Mouse (Mus musculus) layer of hippocampus, adult 18-20 months (tissue): Measurements from ENCODE around the gene Zfp385b. TPM values are rescaled to one million over a fixed set of nuclear protein-coding genes. Genes with fewer than 3 reads are reported as not detected.
"Not testable (repeated sequence)": the region's sequence is repeated elsewhere in the genome, so short reads cannot be mapped to it uniquely, and the experiment has no call there.

ENCODE experiments used
- DNase-seq, 2 experiments: peaks; one replicate each; pipeline ENCODE4 v3.0.0; 2022; ENCODE audit warnings: low spot score in 2 of 2
- total RNA-seq, 2 experiments: library from RNA; stranded (reverse); gene quantifications; 2 replicates each; pipeline ENCODE4 v1.2.3; 2021

The Zfp385b gene
- total RNA-seq, 2 experiments from 2014 or later = 47.4 to 47.5 TPM

- no peak for DNase-seq
Observed at GRCm38 (mm10) chr2:77476444-77476843, 343.0 kb downstream of the Zfp385b start.

- DNase-seq = no peak
Observed at GRCm38 (mm10) chr2:77472254-77472837, 347.1 kb downstream of the Zfp385b start.

- no peak for DNase-seq
Observed at GRCm38 (mm10) chr2:77470716-77471115, 348.7 kb downstream of the Zfp385b start.

DNA sequence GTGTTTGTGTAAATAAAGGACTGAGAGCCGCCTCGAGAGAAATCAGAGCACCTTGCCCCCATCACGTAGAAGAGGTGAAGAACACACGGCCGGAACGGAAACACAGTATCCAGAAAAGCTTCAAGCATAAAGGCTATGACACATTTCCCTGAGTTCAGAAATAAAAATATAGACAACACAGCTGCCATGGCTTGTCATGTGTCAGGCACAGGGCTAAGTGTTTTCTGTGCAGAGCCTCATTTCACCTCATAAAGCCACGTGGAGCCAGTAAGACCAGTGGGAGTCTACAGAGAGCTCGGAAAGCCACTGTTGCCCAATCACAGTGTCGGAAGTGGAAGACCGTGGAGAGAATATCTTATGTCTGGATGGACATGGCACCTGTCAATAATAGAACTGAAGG is 358.0 kb downstream of the Zfp385b start:
- DNase-seq = no peak

DNA sequence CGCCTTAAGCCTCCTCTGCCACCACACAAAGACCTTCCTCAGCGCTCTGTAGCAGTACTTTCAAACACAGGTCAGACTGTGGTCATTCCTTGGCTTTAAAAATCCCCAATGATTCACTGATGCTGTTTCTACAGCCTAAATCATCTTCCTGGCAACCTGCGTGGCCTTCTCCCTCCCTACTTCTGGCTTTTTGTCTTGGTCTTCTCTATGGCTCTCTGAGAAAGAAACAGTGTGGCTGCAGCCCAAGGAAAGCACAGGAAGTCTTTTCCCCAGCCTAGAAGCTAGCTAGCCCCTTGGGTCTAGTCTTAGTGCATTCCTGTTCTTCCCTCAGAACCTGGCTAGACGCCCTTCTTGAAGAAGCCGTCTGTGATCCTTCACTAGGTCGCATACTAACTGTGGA is 359.4 kb downstream of the Zfp385b start:
- no peak for DNase-seq

DNA sequence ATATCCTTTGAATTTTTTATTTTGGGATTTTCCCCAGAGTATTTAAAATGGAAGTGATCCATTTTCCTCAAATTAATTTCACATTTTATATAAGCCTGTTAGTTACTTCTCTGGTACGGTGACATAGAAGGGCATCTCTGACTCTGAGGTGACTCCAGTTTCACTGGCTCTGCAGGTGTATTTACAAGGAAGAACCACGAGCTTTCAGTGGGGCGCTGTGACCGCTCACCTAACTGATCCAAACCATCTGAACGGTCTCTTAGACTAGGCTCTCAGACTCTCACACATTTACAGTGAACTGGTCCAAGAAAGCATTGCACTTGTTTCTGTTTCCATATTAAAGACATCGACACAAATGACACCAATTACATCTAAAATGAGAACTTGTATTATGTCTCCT is 361.0 kb downstream of the Zfp385b start:
- no peak for DNase-seq

- no peak for DNase-seq
Observed at GRCm38 (mm10) chr2:77457120-77457519, 362.3 kb downstream of the Zfp385b start.

DNA sequence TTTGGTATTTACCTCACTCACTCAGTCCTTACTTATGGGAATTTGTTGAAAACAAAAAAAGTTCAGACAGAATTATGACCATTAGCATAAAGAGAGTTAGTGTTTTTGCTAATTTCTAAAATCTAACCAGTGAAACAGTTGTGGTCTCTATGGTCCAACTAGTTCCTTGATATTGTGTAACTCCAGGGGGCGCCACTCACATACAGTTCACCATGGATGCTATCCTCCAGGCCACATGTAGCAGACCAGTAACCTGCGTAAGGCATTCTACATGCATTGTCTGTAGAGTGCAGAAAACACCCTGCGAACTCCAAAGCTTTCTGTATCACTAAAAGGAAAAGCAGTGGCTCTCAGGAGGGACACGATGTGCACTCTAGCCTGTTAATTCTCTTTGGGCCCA is 362.8 kb downstream of the Zfp385b start:
- peak in 1 of 2 experiments; percentile 49 for DNase-seq

DNA sequence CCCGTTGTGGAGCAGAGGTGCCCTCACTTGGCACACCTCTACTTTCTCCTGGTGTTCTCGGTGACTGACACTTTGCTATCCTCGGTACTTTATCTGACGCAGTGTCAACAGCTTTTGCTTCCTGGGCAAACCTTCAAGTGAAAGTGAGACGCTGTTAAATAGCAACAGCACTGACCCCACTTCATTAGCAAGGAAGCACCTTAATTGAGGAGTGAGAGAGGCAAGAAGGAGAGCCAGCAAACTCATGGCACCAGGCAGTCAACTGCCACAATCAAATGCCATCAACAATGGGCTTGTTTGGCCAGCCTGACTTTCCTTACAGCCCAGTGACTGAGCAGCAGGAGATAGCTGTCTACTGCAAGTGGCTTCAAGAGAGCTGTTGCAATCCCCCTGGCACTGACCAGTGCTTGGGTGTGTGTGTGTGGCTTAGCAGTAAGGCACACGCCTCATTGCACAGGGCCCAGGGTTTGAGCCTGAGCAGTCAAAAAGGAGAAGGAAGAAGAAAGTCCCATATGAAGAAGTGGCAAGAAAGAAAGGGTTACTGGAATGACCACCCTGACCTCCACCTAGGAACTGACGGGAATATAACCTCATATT is 365.0 kb downstream of the Zfp385b start:
- no peak for DNase-seq

- DNase-seq = no peak
Observed at GRCm38 (mm10) chr2:77453786-77454185, 365.7 kb downstream of the Zfp385b start.

DNA sequence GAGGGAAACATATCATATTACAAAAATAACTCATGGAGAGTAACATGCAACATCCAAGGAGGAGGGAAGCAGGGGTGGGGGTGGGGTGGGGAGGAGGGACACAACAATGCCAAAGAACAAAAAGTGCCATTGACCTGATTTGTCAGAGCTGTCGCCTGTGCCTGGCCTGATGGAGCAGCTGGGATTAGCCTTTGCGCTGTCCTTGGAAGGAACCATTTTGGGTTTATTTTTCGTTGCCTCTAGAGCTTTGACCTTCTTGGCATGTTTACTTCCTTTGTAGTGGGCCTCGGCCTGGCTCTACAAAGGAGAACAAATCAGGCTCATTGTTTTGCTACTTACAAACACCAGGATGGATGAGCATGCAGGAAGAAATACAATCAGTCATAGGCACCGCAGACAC is 369.4 kb downstream of the Zfp385b start:
- DNase-seq = not testable (repeated sequence)

DNA sequence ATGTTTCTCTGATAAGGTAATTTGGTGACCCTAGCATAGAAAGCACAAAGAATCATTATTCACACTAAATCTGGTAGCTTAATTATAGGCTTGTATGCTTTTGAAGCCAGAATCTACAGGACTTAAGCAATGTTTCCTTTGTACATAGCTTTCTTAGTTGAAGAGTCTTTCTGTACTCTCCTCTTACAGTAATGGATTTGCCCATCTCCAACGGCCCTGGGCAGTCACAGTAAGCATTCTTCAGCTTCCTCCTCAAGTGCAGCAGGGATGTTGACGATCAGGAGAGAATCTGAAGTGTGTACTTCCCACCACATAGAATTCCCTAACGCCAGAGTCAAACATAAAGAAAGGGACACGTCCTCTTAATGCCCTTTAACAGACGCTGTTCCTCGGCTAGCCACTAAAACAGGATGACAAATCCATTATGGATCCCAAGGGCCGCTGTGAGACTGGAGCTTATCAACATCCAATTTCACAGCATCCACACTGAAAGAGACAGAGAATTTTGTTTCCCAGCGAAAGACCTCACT is 370.4 kb downstream of the Zfp385b start:
- no peak for DNase-seq

DNA sequence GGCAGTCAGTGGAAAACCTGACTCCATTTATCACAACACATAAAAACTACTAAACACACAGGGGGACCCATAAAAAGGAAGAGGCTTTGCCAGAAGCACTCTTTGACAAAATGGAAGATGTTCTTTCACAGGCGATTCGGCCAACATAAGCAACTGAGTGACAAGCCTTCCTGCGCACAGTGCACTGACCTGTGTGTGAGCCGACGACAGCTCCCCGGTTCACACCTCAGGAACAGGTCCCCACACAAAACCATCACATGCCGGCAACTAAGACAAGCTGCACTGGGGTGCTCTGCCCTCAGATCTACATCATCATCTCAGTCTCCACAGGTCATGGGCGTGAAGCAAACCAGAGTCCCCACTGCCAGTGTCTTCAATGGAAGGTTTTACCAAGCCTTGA is 375.2 kb downstream of the Zfp385b start:
- DNase-seq = no peak

- no peak for DNase-seq
Observed at GRCm38 (mm10) chr2:77440591-77440990, 378.8 kb downstream of the Zfp385b start.

GRCm38 (mm10) chr2:77436241-77436759 is 383.1 kb downstream of the Zfp385b start:
- DNase-seq = no peak

- no peak for DNase-seq
Observed at GRCm38 (mm10) chr2:77419476-77419875, 400.0 kb downstream of the Zfp385b start.

GRCm38 (mm10) chr2:77418078-77418477 is 401.4 kb downstream of the Zfp385b start:
- DNase-seq = no peak

- DNase-seq = no peak
Observed at GRCm38 (mm10) chr2:77412171-77412570, 407.3 kb downstream of the Zfp385b start.

DNA sequence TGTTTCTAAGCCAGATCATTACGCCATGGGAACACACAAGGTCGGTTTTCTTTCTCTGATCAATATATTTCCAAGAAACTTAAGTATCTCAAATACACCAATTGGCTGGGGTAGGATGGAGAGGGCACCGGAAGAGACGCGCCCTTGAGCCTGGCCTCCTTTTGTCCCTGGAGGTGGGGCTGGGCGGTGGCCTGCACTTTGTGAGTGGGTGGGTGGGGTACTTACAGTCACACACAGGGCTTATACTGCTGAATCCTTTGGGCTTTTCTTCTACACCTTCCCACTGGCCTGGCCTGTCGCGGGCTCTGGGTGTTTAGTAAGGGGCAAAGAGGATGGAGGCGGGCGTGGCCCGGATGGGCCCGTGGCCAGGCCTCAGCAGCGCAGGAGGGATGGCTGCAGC is 407.8 kb downstream of the Zfp385b start:
- DNase-seq = no peak

GRCm38 (mm10) chr2:77409521-77410135 is 409.8 kb downstream of the Zfp385b start:
- no peak for DNase-seq

DNA sequence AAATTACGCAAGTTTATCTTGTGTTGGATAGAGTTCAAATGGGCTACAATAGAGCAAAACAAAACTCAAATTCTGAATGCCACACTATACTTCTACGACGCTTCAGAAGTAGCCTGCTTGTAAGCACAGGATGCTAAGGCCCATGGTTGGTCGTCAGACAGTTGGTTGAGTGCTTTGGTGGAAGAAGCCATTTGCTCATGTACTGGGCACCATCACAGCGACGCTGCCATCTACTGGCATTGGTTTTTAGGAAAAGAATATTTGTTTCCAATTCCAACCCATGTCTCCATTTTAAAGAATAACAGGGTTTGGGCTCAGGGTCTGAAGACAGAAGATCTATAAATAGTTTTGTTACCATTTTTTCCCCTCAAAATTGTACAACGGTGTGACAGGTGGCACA is 410.5 kb downstream of the Zfp385b start:
- DNase-seq = no peak

DNA sequence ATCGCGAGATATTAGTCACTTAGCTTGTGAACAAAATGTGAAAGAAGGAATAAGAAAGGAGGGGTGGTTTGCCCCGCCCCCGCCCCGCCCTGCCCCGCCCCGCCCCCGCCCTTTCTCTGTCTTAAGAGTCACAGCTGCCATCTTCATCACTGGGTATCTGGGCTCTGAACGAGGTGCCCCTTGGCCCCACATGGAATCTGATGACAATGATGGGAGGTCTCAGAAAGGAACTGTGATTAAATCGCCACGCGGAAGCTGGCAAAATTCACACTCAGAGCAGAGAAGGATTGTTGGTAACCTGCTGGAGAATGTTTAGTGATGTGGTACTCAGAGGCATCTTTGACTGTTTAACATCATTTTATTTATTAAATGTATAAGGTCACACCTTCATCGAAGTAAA is 417.1 kb downstream of the Zfp385b start:
- DNase-seq = no peak
